Mouse (Mus musculus) T-helper 17 cell (primary cell): ENCODE measurements at regions not wholly inside any gene's neighbourhood (a gene's known extent, or its start where the extent isn't known, plus 50 kb on each side); places are given as distances from the start of the nearest gene placed in this dataset.

Experiments
- in situ Hi-C, 2 experiments: fragments of 300-600 bp; cut with MboI, MseI; formaldehyde crosslinking; loops; 1 replicate in 1 of 2; 2 replicates in 1 of 2; pipeline ENCODE4 v1.15.1; 2025; ENCODE audit warnings: high pct_unique_total_duplicates in 2 of 2

DNA sequence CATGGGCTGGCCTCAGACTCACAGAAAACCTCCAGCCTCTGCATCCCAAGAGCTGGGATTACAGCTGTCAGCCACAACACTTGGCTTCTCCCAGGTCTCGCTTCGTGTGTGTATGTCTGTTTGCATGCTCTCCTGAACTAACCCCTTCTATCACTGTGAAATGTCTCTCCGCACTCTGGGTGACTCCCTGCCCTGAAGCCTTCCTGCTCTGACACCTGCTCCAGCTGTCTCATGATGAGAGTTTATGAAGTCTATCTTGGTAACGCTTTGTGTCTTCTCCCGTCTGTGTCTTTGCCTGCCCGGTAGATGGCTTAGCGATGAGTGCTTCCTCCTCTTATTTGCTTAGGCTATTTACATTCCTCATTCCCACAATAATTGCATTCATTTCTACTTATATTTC lies 133.0 kb downstream of the Ndufa10 start:
- in situ Hi-C loops = no loop called here

DNA sequence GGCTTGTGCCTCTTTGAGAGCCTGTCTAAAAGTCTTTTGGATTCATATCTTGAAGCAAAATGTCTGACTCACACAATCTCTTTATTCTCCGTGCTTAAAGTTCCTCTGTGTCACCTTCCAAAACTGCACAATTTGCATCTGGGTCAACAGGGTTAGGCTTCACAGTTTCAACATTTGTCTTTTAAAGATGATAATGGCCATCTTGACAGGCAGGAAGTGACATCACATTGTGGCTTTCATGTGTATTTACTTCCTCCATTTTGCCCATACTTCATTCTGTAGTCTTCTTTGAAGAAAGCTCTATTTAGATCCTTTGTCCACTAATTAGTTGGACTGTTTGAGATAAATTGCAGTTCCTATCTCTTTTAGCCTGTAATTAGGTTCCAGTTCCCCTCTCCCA lies 135.1 kb downstream of the Ndufa10 start:
- in situ Hi-C loops = no loop called here

- in situ Hi-C loops = no loop called here
Measured at GRCm38 (mm10) chr1:92337450-92337849, 136.2 kb downstream of the Ndufa10 start.

GRCm38 (mm10) chr1:92332248-92332584 lies 136.7 kb upstream of the Hdac4 start:
- in situ Hi-C loops = no loop called here

GRCm38 (mm10) chr1:92331559-92332247 lies 136.2 kb upstream of the Hdac4 start:
- in situ Hi-C loops = no loop called here

DNA sequence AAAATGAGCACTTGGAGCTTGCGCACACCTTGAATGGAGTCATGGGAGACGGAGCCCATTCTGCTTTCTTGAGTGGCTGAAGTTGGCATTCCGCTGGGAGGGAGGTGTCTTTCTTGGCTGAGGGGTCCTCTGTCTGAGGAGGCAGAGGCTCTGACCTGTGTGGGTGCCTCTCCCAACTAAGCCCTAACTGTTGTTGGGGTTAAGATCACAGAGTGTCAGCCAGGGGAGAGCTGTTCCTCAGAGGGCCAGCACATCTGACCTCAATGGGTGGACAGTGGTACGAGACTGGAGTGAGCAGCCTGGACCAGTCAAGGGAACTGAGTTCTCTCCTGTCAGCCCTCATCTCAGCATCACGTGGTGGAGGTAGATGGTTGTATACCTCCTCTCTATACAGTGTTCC lies 134.7 kb upstream of the Hdac4 start:
- in situ Hi-C loops = no loop called here

- in situ Hi-C loops = no loop called here
Measured at GRCm38 (mm10) chr1:92329491-92329890, 134.0 kb upstream of the Hdac4 start.

DNA sequence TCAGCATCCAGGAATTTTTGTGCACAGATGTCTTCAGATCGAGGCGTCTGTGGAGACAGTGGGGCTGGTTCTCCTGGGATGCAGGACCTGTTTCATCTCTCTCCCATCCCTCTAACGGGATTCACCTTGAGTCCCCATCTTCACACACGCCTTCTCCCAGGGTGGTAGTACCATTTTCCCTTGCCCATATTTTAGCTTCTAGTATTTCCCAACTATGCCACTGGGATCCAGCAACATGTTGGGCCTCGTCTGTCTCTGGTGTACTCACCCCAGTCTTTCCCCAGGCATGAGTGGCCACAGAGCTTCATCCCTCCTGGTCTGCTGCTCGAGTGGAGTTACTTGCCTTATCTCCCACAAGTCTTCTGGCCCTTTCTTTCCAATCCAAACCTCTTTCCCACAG lies 131.6 kb upstream of the Hdac4 start:
- in situ Hi-C loops = no loop called here

DNA sequence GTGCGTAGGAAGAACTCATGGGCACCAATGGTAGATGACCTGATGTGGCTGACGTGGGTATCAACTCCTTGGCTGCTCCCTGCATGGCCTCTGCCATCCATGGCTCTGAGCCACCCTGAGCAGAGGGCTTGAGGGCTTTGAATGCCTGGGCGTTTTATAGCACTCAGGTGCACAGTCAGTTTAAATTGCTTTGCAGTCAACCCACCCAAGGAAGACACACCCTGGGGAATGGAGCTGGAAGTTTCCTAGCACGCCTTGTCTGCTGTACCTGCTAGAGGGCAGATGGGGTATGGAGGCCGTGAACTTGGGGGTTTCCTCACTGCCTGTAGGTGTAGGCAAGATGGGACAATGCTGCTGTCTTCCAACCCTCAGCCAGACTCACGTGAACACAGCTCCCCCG lies 129.8 kb upstream of the Hdac4 start:
- in situ Hi-C loops = no loop called here

DNA sequence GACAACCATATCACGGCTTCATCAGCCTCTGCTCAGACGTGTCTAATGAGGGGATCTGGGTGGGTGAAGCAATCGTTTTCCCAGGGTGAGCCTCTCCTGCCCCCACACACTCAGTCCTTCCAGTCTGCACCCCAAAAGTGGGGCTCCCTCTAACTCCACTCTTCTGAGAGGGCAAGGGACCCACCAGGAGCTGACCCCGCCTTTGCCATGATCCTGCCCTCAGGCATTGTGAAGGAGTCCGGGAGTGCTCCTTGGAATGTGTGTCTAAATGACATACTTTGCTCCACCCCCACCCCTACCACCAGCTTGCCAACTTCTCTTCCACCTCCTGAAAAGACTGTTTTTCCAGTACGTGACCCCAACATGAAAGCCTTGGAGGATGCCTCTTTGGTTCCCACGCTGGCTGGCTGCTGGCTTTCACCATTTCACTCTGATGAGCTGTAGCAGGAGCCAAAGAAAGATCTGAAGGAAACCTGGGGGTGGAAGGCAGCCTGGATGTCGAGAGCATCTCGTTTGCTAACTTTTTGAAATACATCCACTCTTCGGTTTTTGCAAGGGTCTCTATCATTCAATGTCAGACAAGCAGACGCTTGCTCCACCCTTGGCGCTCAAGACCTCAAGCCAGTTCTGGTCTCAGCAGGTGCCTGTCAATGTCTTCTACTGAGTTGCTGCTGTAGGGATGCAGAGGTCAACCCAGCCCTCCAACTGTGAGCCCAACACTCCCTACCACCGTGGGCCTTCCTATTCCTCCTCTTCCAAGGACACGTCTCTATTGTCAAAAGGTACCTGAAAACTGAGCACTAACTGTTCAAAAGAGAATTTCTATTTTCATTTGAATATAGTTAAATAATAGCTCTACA lies 128.8 kb upstream of the Hdac4 start:
- in situ Hi-C loops = no loop called here

- in situ Hi-C loops = no loop called here
Measured at GRCm38 (mm10) chr1:92317131-92317530, 121.6 kb upstream of the Hdac4 start.

DNA sequence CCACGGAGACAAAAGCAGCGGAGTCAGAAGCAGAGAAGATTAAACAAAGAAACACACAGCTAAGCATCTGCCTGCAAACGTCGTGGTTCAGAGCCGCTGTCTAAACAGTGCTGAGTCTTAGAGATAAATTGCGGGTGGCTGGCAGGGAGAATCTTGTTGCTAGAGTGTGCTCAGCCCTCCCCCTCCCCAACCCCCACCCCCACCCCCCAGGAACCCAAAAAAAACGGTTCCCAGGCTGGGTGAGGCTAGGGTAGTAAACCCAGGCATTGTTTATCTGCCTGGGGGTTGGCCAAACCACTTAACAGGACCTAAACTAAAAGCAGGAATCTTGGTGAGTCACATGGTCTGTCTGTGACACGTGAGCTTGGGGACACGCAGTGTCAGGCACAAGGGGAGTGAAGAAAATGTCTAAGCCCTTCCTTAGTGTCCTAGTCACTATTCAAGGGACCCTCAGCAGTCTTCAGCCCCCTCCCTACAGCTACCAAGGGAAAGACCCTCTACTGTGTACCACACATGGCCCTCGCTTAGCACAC lies 120.8 kb upstream of the Hdac4 start:
- in situ Hi-C loops = no loop called here

- in situ Hi-C loops = no loop called here
Measured at GRCm38 (mm10) chr1:92313001-92313597, 117.6 kb upstream of the Hdac4 start.

DNA sequence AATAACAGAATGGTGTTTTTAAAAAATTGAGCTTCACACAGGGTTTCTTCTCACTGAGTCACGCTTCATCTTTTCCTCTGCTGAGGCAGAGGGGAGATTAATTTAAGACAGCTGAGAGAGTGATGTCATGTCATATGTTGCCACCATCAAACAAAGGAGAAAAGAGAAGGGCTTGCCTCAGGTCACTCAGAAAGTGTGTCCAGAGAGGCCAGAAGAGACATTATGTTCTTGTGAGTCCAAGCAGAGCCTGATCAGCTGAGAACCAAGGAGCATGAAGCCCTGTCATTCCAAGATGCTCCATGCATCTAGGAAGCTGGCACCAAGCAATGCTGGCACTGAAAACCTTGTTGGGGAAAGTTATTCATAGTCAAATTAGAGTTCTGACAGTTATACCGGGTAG lies 114.4 kb upstream of the Hdac4 start:
- in situ Hi-C loops = no loop called here

GRCm38 (mm10) chr1:92309381-92309780 lies 113.9 kb upstream of the Hdac4 start:
- in situ Hi-C loops = no loop called here

GRCm38 (mm10) chr1:92308537-92308936 lies 113.0 kb upstream of the Hdac4 start:
- in situ Hi-C loops = no loop called here

- in situ Hi-C loops = no loop called here
Measured at GRCm38 (mm10) chr1:92306042-92306441, 110.5 kb upstream of the Hdac4 start.

GRCm38 (mm10) chr1:92299041-92299440 lies 103.5 kb upstream of the Hdac4 start:
- in situ Hi-C loops = no loop called here

DNA sequence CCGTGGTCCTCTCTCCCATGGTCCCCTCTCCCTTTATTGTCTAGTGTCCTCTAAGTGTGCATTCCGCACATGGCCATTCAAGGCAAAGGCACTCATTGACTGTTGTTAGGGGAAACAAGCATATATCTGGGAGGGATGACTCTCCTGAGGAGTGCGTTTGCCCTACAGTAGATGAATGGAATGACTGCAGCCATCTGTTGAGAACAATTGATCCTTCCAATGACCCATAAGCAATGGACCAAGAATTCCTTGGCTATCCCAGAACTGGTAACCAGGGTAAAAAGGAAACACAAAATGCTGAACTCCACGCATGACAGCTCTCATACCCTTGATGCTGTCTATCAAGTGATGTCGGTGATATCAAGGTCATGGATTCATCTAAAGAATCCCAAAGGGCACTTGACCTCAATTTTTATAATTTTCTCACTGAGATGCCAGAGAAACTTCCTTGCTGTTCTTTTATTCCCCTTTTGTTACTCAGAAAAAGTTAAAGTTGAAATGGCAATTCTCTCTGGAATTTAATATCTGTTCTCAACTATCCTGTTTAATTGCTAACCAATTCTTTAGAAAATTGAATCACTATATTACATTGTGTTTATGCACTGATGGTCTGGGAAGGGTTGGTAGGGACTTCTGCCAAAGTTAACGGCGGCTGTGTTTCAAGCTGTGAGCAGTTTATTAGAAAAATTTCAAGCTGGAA lies 97.3 kb upstream of the Hdac4 start:
- in situ Hi-C loops = no loop called here

DNA sequence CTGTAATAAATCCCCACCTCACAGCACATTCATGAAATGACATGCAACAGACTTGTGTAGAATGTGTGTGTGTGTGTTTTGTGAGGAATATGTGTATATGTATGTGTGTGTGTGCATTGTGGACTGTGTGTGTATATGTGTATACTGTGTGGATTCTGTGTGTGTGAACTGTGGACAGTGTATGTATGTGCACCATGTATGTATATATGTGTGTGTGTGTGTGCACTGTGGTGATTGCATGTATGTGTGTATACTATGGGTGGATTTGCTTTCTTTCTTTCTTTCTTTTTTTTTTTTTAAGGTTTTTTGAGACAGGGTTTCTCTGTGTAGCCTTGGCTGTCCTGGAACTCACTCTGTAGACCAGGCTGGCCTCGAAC lies 91.5 kb upstream of the Hdac4 start:
- in situ Hi-C loops = no loop called here

GRCm38 (mm10) chr1:92286013-92286965 lies 90.8 kb upstream of the Hdac4 start:
- in situ Hi-C loops = no loop called here
